Comparison of ENCODE assay signal across 13 mouse cellular contexts in the genomic region with DNA sequence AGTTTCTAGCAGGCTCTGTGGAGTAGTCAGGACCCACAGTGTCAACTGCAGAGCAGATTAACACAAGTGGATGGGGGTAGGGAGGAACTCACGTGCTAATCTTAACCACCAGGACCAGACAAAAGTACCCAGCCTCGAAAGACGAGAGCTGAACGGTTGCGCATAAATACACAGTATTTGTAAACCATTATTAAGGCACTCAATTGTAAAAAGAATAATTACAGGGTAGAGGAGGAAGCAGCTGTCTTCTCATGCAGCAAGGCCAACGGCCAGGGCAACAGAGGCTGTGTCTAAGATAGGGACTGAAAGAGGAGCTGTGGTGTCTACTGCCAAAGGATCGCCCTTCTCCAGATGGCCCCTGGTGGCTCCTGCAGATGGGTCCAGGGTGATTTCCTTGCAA. TPM values are rescaled to one million over a fixed set of nuclear protein-coding genes. Genes with fewer than 3 reads are reported as not detected.
DNase-seq lines count a peak whose midpoint lies in the region; ATAC-seq lines count a peak whose summit lies in the region.
"Had no signal": no experiment of that assay in that cellular context is flagged by ENCODE, and none has a peak within 500 bp of the region (broad histone marks: within the 10 kb centered on the region; RNA-seq: fewer than 3 reads in every experiment).

No protein-coding gene starts in this region.

- no peak for DNase-seq in heart, adult 11 months
- DNase-seq in neural tube, embryonic 10.5 days (ENCODE audit: extremely low spot score, low spot score) = no peak
- DNase-seq in thymus, adult 18-20 months = no peak
- no peak for DNase-seq in adrenal gland, postnatal 4 days (ENCODE audit: low spot score in 2 of 2)
- DNase-seq: cerebellum, adult 11-12 months; heart, postnatal 10 days; kidney, adult 2 months; lung, adult 18-20 months had no signal

- H3K4me3 ChIP-seq in heart, embryonic 15.5 days = no peak overlapping the region
- no peak overlapping the region for H3K4me3 ChIP-seq in neural tube, embryonic 12.5 days
- no peak overlapping the region for H3K4me3 ChIP-seq in forebrain, embryonic 13.5 days

- H3K9ac ChIP-seq in heart, embryonic 15.5 days = no peak overlapping the region
- H3K9ac ChIP-seq in neural tube, embryonic 12.5 days = no peak overlapping the region
- no peak overlapping the region for H3K9ac ChIP-seq in forebrain, embryonic 13.5 days

- no peak for ATAC-seq in heart, embryonic 15.5 days (replicated peaks; ENCODE audit: insufficient number of reproducible peaks, insufficient read depth, low FRiP score, low read depth)
- ATAC-seq in neural tube, embryonic 12.5 days (ENCODE audit: low FRiP score, low read depth) = no peak
- peak; percentile 78 for ATAC-seq in forebrain, embryonic 13.5 days
- ATAC-seq in megakaryocyte-erythroid progenitor cell, adult 5-6 weeks (replicated peaks; ENCODE audit: low FRiP score, low TSS enrichment, poor library complexity, severe bottlenecking) = peak; percentile 76
- ATAC-seq: CD4-positive, CD25-positive, alpha-beta regulatory T cell, adult 4 months had no signal

- H3K4me2 ChIP-seq in heart, embryonic 15.5 days = no peak overlapping the region
- H3K4me2 ChIP-seq in neural tube, embryonic 12.5 days (replicated peaks) = no peak overlapping the region
- no peak overlapping the region for H3K4me2 ChIP-seq in forebrain, embryonic 13.5 days

- WGBS in heart, embryonic 15.5 days = 39% methylated on average over 7 of the region's 7 CpGs
- WGBS in neural tube, embryonic 12.5 days = 62% methylated on average over 7 of the region's 7 CpGs
- 40% methylated on average over 7 of the region's 7 CpGs for WGBS in forebrain, embryonic 13.5 days

- H3K27ac ChIP-seq in heart, embryonic 15.5 days = peak overlapping the region; percentile 47
- peak overlapping the region; percentile 2; the same call in 1 of the 2 replicates for H3K27ac ChIP-seq in neural tube, embryonic 12.5 days
- peak overlapping the region; percentile 72 for H3K27ac ChIP-seq in forebrain, embryonic 13.5 days

- H3K27me3 ChIP-seq in heart, embryonic 15.5 days = no peaks in the 10 kb centered on the region
- no peaks in the 10 kb centered on the region for H3K27me3 ChIP-seq in neural tube, embryonic 12.5 days (replicated peaks)
- no peaks in the 10 kb centered on the region for H3K27me3 ChIP-seq in forebrain, embryonic 13.5 days

- peaks cover 27% of the 10 kb centered on the region for H3K36me3 ChIP-seq in heart, embryonic 15.5 days
- H3K36me3 ChIP-seq in neural tube, embryonic 12.5 days = peaks cover 28% of the 10 kb centered on the region
- H3K36me3 ChIP-seq in forebrain, embryonic 13.5 days (ENCODE audit: poor library complexity, severe bottlenecking) = peaks cover 38% of the 10 kb centered on the region

- H3K4me1 ChIP-seq in heart, embryonic 15.5 days (replicated peaks) = peaks cover 23% of the 10 kb centered on the region
- H3K4me1 ChIP-seq in neural tube, embryonic 12.5 days = 0 out of 2 replicates have a peak, but pooled peaks cover 2% of the 10 kb centered on the region
- H3K4me1 ChIP-seq in forebrain, embryonic 13.5 days = peaks cover 23% of the 10 kb centered on the region

- no peaks in the 10 kb centered on the region for H3K9me3 ChIP-seq in heart, embryonic 15.5 days (replicated peaks)
- H3K9me3 ChIP-seq in neural tube, embryonic 12.5 days = no peaks in the 10 kb centered on the region
- H3K9me3 ChIP-seq in forebrain, embryonic 13.5 days (replicated peaks) = no peaks in the 10 kb centered on the region

RNA-seq across cellular contexts. Expression of a gene that starts 29.1 kb away (rescaled TPM):
- polyA plus RNA-seq in heart, embryonic 15.5 days (2015; fragmentation: Nextera tagmentation; extraction: Ambion mirVana) = 72.7 and 95.4 TPM in 2 replicates
- polyA plus RNA-seq in neural tube, embryonic 12.5 days (2016; fragmentation: Nextera tagmentation; extraction: Ambion mirVana) = 259 and 292 TPM in 2 replicates
- 235 and 246 TPM in 2 replicates for polyA plus RNA-seq in forebrain, embryonic 13.5 days (2015; fragmentation: Nextera tagmentation; extraction: Ambion mirVana)
- 56.5 and 80.4 TPM in 2 replicates for total RNA-seq in megakaryocyte-erythroid progenitor cell, adult 5-6 weeks (2014; fragmentation: Nextera tagmentation)
- total RNA-seq in megakaryocyte-erythroid progenitor cell, adult 5-6 weeks (2017) = 75.7 and 78.0 TPM in 2 replicates
- total RNA-seq in adrenal gland, postnatal 4 days (2021) = 100 to 1,000 TPM in 1 of 2 experiments, 10 to 100 TPM in 1; 99.1 to 105 TPM

RNA-seq across cellular contexts. Expression of a gene that starts 56.0 kb away (rescaled TPM):
- 9.0 and 11.7 TPM in 2 replicates for polyA plus RNA-seq in heart, embryonic 15.5 days (2015; fragmentation: Nextera tagmentation; extraction: Ambion mirVana)
- polyA plus RNA-seq in neural tube, embryonic 12.5 days (2016; fragmentation: Nextera tagmentation; extraction: Ambion mirVana) = 19.3 and 21.0 TPM in 2 replicates
- 12.0 and 13.9 TPM in 2 replicates for polyA plus RNA-seq in forebrain, embryonic 13.5 days (2015; fragmentation: Nextera tagmentation; extraction: Ambion mirVana)
- total RNA-seq in megakaryocyte-erythroid progenitor cell, adult 5-6 weeks (2014; fragmentation: Nextera tagmentation) = 12.5 and 20.6 TPM in 2 replicates
- total RNA-seq in megakaryocyte-erythroid progenitor cell, adult 5-6 weeks (2017) = 3.7 and 5.1 TPM in 2 replicates
- total RNA-seq in adrenal gland, postnatal 4 days (2021) = 10 to 100 TPM; 25.0 to 27.4 TPM

Comparison
In these comparisons a context has a peak if more than half of its experiments do, and no peak if none do; other contexts are left out.
1. ATAC-seq: peak in forebrain, embryonic 13.5 days (single experiment) and megakaryocyte-erythroid progenitor cell, adult 5-6 weeks (single experiment); none in heart, embryonic 15.5 days (single experiment) and neural tube, embryonic 12.5 days (single experiment).
2. H3K27ac ChIP-seq: peak in every context shown above with its lines; median percentile 72 in forebrain, embryonic 13.5 days; 47 in heart, embryonic 15.5 days; 2 in neural tube, embryonic 12.5 days.